Mouse (Mus musculus): ENCODE results near the gene Rbfox3. TPM values are rescaled to one million over a fixed set of nuclear protein-coding genes. Genes with fewer than 3 reads are reported as not detected.
A peak's percentile ranks its signal among the peaks of the same experiment; 100 is the strongest.

Gene Rbfox3
- polyA plus RNA-seq, 1 experiment from 2014 or later: 69.4 TPM

DNA sequence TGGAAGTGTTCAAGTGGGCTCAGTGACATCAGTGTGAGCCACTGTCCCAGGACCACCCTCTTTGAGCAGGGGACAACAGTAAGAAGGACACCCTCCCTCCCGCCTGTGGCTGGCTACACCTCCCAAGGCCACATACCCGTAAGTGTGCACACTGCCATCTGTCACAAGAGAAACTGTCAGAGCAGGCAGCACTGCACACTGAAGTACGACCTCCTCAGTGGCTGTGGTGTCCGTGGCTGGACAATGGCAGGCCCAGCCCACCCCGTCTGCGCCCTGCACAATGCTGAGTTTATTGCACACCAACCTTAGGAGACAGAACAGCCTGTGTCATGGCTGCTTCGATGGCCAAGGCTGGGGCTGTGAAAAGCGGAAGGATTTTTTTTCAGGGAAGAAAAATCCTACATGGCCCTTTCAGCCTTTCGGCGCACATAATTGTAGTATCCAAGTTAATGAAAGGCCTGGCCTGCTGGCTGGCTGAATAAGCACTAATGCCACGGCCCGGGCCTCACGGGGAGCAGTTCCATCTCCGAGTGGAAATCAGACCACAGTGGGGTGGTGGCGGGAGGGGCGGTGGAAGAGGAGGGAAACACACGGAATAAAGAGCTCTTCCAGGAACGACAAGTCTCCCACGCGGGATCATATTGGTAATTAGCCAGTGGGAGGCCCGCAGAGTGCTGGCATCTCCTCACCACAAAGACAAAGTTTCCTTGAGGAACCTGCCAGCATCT is 14.1 kb downstream of the Rbfox3 start:
- Histone ChIP-seq H3K9me3 (ENCODE audit: control insufficient read depth, low read length) (no peaks in the 10 kb centered on the region), H3K27ac (ENCODE audit: low read depth, low read length) (peak overlapping the region; percentile 49), H3K4me2 (ENCODE audit: low read length) (peak overlapping the region; percentile 14; the same call in 1 of the 2 replicates), H3K4me3 (ENCODE audit: low read length) (no peak overlapping the region), H3K36me3 (ENCODE audit: control insufficient read depth, insufficient read depth, low read length) (no peaks in the 10 kb centered on the region), H3K27me3 (replicated peaks; ENCODE audit: control insufficient read depth, insufficient read depth, low read length) (no peaks in the 10 kb centered on the region), H3K9ac (ENCODE audit: low read depth, low read length) (peak overlapping the region; percentile 36), H3K4me1 (ENCODE audit: control insufficient read depth, insufficient read depth, low read depth, low read length) (peaks cover 23% of the 10 kb centered on the region)
- 26% methylated on average over 21 of the region's 21 CpGs for WGBS
- peak; percentile 50; the same call in 1 of the 2 replicates for ATAC-seq

DNA sequence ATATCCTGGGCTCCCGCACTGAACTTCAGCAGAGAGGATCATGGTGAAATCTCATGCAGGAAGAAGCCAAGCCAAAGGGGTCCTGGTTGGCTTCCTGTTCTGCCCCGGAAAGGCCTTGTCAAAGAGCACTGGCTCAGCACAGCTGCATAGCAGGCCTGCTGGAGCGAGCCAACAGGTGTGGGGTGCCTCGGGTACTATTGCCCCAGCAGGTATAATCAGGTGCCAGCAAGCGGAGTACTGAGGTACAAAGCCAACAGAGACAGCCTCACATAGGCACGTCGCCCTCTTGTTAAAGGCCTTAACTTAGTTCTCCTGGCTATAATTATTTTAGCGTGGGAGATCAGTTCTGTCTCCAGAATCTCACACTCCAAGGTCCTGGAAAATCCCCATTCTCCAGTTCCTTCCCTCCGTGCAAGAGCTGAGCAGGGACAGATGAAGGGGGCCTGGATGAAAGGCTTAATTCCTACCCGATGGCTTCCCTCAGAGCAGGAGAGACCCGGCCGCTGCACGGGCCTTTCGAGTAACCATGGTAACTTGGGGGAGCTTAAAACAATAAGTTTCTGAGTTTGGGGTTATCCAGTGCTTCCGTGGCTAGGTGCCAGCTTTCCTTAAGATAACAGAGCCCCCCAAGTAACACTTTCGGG is 15.2 kb downstream of the Rbfox3 start:
- H3K36me3 ChIP-seq (ENCODE audit: control insufficient read depth, insufficient read depth, low read length): no peaks in the 10 kb centered on the region
- no peak overlapping the region for H3K4me3 ChIP-seq (ENCODE audit: low read length)
- H3K9ac ChIP-seq (ENCODE audit: low read depth, low read length): no peak overlapping the region
- ATAC-seq: no peak
- no peaks in the 10 kb centered on the region for H3K9me3 ChIP-seq (ENCODE audit: control insufficient read depth, low read length)
- 45% methylated on average over 16 of the region's 16 CpGs for WGBS
- peaks cover 30% of the 10 kb centered on the region for H3K4me1 ChIP-seq (ENCODE audit: control insufficient read depth, insufficient read depth, low read depth, low read length)
- no peak overlapping the region for H3K27ac ChIP-seq (ENCODE audit: low read depth, low read length)
- H3K27me3 ChIP-seq (replicated peaks; ENCODE audit: control insufficient read depth, insufficient read depth, low read length): no peaks in the 10 kb centered on the region
- H3K4me2 ChIP-seq (ENCODE audit: low read length): no peak overlapping the region

GRCm38 (mm10) chr11:118894835-118895234 is 16.6 kb downstream of the Rbfox3 start:
- H3K9ac ChIP-seq (ENCODE audit: low read depth, low read length): no peak overlapping the region
- H3K9me3 ChIP-seq (ENCODE audit: control insufficient read depth, low read length): no peaks in the 10 kb centered on the region
- no peak overlapping the region for H3K27ac ChIP-seq (ENCODE audit: low read depth, low read length)
- no peak overlapping the region for H3K4me3 ChIP-seq (ENCODE audit: low read length)
- peaks cover 38% of the 10 kb centered on the region for H3K4me1 ChIP-seq (ENCODE audit: control insufficient read depth, insufficient read depth, low read depth, low read length)
- no peaks in the 10 kb centered on the region for H3K27me3 ChIP-seq (replicated peaks; ENCODE audit: control insufficient read depth, insufficient read depth, low read length)
- no peaks in the 10 kb centered on the region for H3K36me3 ChIP-seq (ENCODE audit: control insufficient read depth, insufficient read depth, low read length)
- 79% methylated on average over 5 of the region's 5 CpGs for WGBS
- ATAC-seq: no peak
- H3K4me2 ChIP-seq (ENCODE audit: low read length): no peak overlapping the region

DNA sequence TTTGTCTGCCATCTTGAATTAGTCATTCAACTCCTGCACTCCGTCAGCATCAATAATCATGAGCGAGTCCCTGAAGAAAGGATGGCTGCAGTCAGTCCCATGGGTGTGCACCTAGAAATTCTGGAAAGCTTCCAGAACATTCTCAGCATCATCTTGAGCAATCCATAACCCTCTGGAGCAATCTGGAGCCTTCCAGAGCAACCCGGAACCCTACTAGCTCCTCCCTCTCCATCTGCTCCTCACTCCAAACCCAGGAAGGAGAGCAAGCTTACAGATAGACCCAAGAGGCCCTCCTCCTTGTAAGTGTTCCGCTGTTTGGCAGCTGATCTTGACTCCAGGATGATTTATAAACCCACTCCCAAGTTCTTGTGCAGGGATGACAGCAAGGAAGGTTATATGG is 17.2 kb downstream of the Rbfox3 start:
- peaks cover 38% of the 10 kb centered on the region for H3K4me1 ChIP-seq (ENCODE audit: control insufficient read depth, insufficient read depth, low read depth, low read length)
- no peak overlapping the region for H3K27ac ChIP-seq (ENCODE audit: low read depth, low read length)

GRCm38 (mm10) chr11:118892876-118893275 is 18.5 kb downstream of the Rbfox3 start:
- 83% methylated on average over 5 of the region's 5 CpGs for WGBS
- Histone ChIP-seq H3K27ac (ENCODE audit: low read depth, low read length) (no peak overlapping the region), H3K4me1 (ENCODE audit: control insufficient read depth, insufficient read depth, low read depth, low read length) (peaks cover 35% of the 10 kb centered on the region), H3K4me3 (ENCODE audit: low read length) (no peak overlapping the region), H3K36me3 (ENCODE audit: control insufficient read depth, insufficient read depth, low read length) (no peaks in the 10 kb centered on the region), H3K27me3 (replicated peaks; ENCODE audit: control insufficient read depth, insufficient read depth, low read length) (no peaks in the 10 kb centered on the region), H3K4me2 (ENCODE audit: low read length) (no peak overlapping the region), H3K9ac (ENCODE audit: low read depth, low read length) (no peak overlapping the region), H3K9me3 (ENCODE audit: control insufficient read depth, low read length) (no peaks in the 10 kb centered on the region)
- no peak for ATAC-seq

More for the DNA sequence above, 17.2 kb downstream of the Rbfox3 start:
- Histone ChIP-seq H3K27me3 (replicated peaks; ENCODE audit: control insufficient read depth, insufficient read depth, low read length) (no peaks in the 10 kb centered on the region), H3K9ac (ENCODE audit: low read depth, low read length) (no peak overlapping the region), H3K4me3 (ENCODE audit: low read length) (no peak overlapping the region), H3K36me3 (ENCODE audit: control insufficient read depth, insufficient read depth, low read length) (no peaks in the 10 kb centered on the region), H3K9me3 (ENCODE audit: control insufficient read depth, low read length) (no peaks in the 10 kb centered on the region), H3K4me2 (ENCODE audit: low read length) (no peak overlapping the region)
- 84% methylated on average over 4 of the region's 4 CpGs for WGBS
- ATAC-seq: no peak

- no peaks in the 10 kb centered on the region for H3K27me3 ChIP-seq (replicated peaks; ENCODE audit: control insufficient read depth, insufficient read depth, low read length)
- H3K4me1 ChIP-seq (ENCODE audit: control insufficient read depth, insufficient read depth, low read depth, low read length): peaks cover 22% of the 10 kb centered on the region
- 69% methylated on average over 15 of the region's 15 CpGs for WGBS
- peak overlapping the region; percentile 33 for H3K4me2 ChIP-seq (ENCODE audit: low read length)
- H3K9me3 ChIP-seq (ENCODE audit: control insufficient read depth, low read length): no peaks in the 10 kb centered on the region
- ATAC-seq: no peak
- H3K9ac ChIP-seq (ENCODE audit: low read depth, low read length): peak overlapping the region; percentile 17
- H3K36me3 ChIP-seq (ENCODE audit: control insufficient read depth, insufficient read depth, low read length): no peaks in the 10 kb centered on the region
- H3K27ac ChIP-seq (ENCODE audit: low read depth, low read length): peak overlapping the region; percentile 77
- no peak overlapping the region for H3K4me3 ChIP-seq (ENCODE audit: low read length)
These were observed 19.9 kb downstream of the Rbfox3 start for GRCm38 (mm10) chr11:118891516-118891915.

- WGBS: 26% methylated on average over 16 of the region's 16 CpGs
- Histone ChIP-seq H3K27ac (ENCODE audit: low read depth, low read length) (peak overlapping the region; percentile 77), H3K4me3 (ENCODE audit: low read length) (no peak overlapping the region), H3K9ac (ENCODE audit: low read depth, low read length) (peak overlapping the region; percentile 17; the same call in 1 of the 2 replicates), H3K4me1 (ENCODE audit: control insufficient read depth, insufficient read depth, low read depth, low read length) (peaks cover 18% of the 10 kb centered on the region), H3K36me3 (ENCODE audit: control insufficient read depth, insufficient read depth, low read length) (no peaks in the 10 kb centered on the region), H3K9me3 (ENCODE audit: control insufficient read depth, low read length) (no peaks in the 10 kb centered on the region), H3K27me3 (replicated peaks; ENCODE audit: control insufficient read depth, insufficient read depth, low read length) (no peaks in the 10 kb centered on the region), H3K4me2 (ENCODE audit: low read length) (peak overlapping the region; percentile 33)
- ATAC-seq: peak; percentile 28; the same call in 1 of the 2 replicates
These were observed 20.4 kb downstream of the Rbfox3 start for GRCm38 (mm10) chr11:118890992-118891398.

GRCm38 (mm10) chr11:118890474-118890873 is 20.9 kb downstream of the Rbfox3 start:
- Histone ChIP-seq H3K27me3 (replicated peaks; ENCODE audit: control insufficient read depth, insufficient read depth, low read length) (no peaks in the 10 kb centered on the region), H3K9me3 (ENCODE audit: control insufficient read depth, low read length) (no peaks in the 10 kb centered on the region), H3K4me3 (ENCODE audit: low read length) (no peak overlapping the region), H3K4me2 (ENCODE audit: low read length) (0 out of 2 replicates have a peak overlapping the region, but pooled peaks have one; percentile 12), H3K4me1 (ENCODE audit: control insufficient read depth, insufficient read depth, low read depth, low read length) (peaks cover 18% of the 10 kb centered on the region), H3K36me3 (ENCODE audit: control insufficient read depth, insufficient read depth, low read length) (no peaks in the 10 kb centered on the region), H3K27ac (ENCODE audit: low read depth, low read length) (no peak overlapping the region; the same call in 1 of the 2 replicates), H3K9ac (ENCODE audit: low read depth, low read length) (no peak overlapping the region)
- 0 out of 2 replicates have a peak, but pooled peaks have one; percentile 18 for ATAC-seq
- 56% methylated on average over 5 of the region's 5 CpGs for WGBS

DNA sequence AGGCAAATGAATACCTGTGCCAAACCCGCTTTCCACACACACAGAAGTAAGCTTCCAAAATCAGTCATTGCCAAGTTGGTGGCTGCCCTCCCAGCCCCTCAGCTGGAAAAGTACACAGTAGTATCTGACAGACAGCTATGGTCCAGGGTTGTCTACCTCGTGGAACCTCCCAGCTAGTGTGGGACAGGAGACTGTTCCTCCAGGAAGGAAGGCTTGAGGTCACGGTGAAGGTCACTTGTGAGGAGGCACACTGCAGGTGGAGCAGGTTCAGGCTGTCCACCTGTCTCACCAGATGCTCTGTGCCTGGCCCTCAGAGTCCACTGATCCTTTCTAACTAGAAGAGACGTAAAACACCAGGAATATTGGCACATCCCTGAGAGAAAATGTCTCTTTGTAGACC is 21.9 kb downstream of the Rbfox3 start:
- Histone ChIP-seq H3K9ac (ENCODE audit: low read depth, low read length) (no peak overlapping the region), H3K4me2 (ENCODE audit: low read length) (no peak overlapping the region), H3K4me3 (ENCODE audit: low read length) (no peak overlapping the region), H3K27ac (ENCODE audit: low read depth, low read length) (no peak overlapping the region), H3K9me3 (ENCODE audit: control insufficient read depth, low read length) (no peaks in the 10 kb centered on the region), H3K36me3 (ENCODE audit: control insufficient read depth, insufficient read depth, low read length) (no peaks in the 10 kb centered on the region), H3K27me3 (replicated peaks; ENCODE audit: control insufficient read depth, insufficient read depth, low read length) (no peaks in the 10 kb centered on the region), H3K4me1 (ENCODE audit: control insufficient read depth, insufficient read depth, low read depth, low read length) (peaks cover 18% of the 10 kb centered on the region)
- no peak for ATAC-seq
- WGBS: 74% methylated on average over 4 of the region's 4 CpGs

All from hindbrain, embryonic 16.5 days (tissue).